Mouse (Mus musculus) C2C12 (cell line): Measurements from ENCODE around the gene Pced1b. TPM values are rescaled to one million over a fixed set of nuclear protein-coding genes. Genes with fewer than 3 reads are reported as not detected.

Experiments
- H3K27me3 ChIP-seq: one replicate; pipeline ENCODE4 v1.6.1; 2011; ENCODE audit not compliant: control insufficient read depth, insufficient read depth, insufficient read length
- H3K36me3 ChIP-seq: one replicate; pipeline ENCODE4 v1.6.1; 2011; ENCODE audit not compliant: control insufficient read depth, insufficient read depth
- H3K4me3 ChIP-seq: one replicate; pipeline ENCODE4 v1.5.1; 2011; ENCODE audit warnings: mild to moderate bottlenecking, control low read depth; ENCODE audit not compliant: poor library complexity, insufficient read depth, severe bottlenecking
- H3K79me2 ChIP-seq: one replicate; pipeline ENCODE4 v1.6.1; 2011; ENCODE audit not compliant: control insufficient read depth, insufficient read depth
- H3K79me3 ChIP-seq: one replicate; pipeline ENCODE4 v1.6.1; 2011; ENCODE audit warnings: low read depth, control low read depth
- H3ac ChIP-seq: one replicate; pipeline ENCODE3; 2011; ENCODE audit warnings: low read depth; ENCODE audit not compliant: control insufficient read depth, insufficient read length
- CEBPB ChIP-seq: IDR thresholded peaks from one replicate; pipeline ENCODE4 v1.6.1; 2011; ENCODE audit warnings: low read depth, mild to moderate bottlenecking, control low read depth, moderate library complexity
- CTCF ChIP-seq: IDR thresholded peaks from one replicate; pipeline ENCODE4 v1.5.1; 2011; ENCODE audit not compliant: control insufficient read depth, insufficient read depth, insufficient read length
- FOSL1 ChIP-seq: IDR thresholded peaks from one replicate; pipeline ENCODE4 v1.8.0; 2011; ENCODE audit warnings: mild to moderate bottlenecking, low read length; ENCODE audit not compliant: poor library complexity, insufficient read depth, severe bottlenecking
- MAX ChIP-seq: IDR thresholded peaks from one replicate; pipeline ENCODE4 v1.6.1; 2011; ENCODE audit warnings: mild to moderate bottlenecking, control low read depth
- MYOD1 ChIP-seq: IDR thresholded peaks from one replicate; pipeline ENCODE4 v1.6.1; 2011; ENCODE audit warnings: low read depth; ENCODE audit not compliant: control insufficient read depth, insufficient read length
- MYOG ChIP-seq: IDR thresholded peaks from one replicate; pipeline ENCODE4 v1.6.1; 2011; ENCODE audit not compliant: control insufficient read depth, insufficient read length; ENCODE audit errors: extremely low read depth
- USF1 ChIP-seq: IDR thresholded peaks from one replicate; pipeline ENCODE4 v1.6.1; 2011; ENCODE audit warnings: low read depth, mild to moderate bottlenecking, control low read depth, moderate library complexity
- polyA plus RNA-seq: library from polyadenylated mRNA; unstranded; fragments of >200 nt; fragmentation: generic; extraction: Trizol; gene quantifications from one replicate; pipeline ENCODE4 v1.2.1, GENCODE M21; 2012; ENCODE audit warnings: missing spikeins

Pced1b gene
- polyA plus RNA-seq, 1 experiment = 0.32 TPM

- H3ac ChIP-seq = no peak overlapping the region
- H3K4me3 ChIP-seq = no peak overlapping the region
- H3K27me3 ChIP-seq = no peaks in the 10 kb centered on the region
- TF ChIP-seq MYOG = no peak
- peak; percentile 98 for TF ChIP-seq MAX
- TF ChIP-seq FOSL1 = peak; percentile 98
- peak; percentile 99 for TF ChIP-seq MYOD1
- TF ChIP-seq USF1 = peak; percentile 94
- TF ChIP-seq CTCF = no peak
- TF ChIP-seq CEBPB = no peak
- no peaks in the 10 kb centered on the region for H3K79me2 ChIP-seq
- H3K79me3 ChIP-seq = no peaks in the 10 kb centered on the region
- H3K36me3 ChIP-seq = no peaks in the 10 kb centered on the region
Observed at GRCm38 (mm10) chr15:97315422-97315757, 68.5 kb downstream of the Pced1b start.

GRCm38 (mm10) chr15:97318365-97319001 lies 71.6 kb downstream of the Pced1b start:
- Histone ChIP-seq H3K4me3 (no peak overlapping the region), H3ac (no peak overlapping the region), H3K79me2 (no peaks in the 10 kb centered on the region), H3K27me3 (no peaks in the 10 kb centered on the region), H3K36me3 (no peaks in the 10 kb centered on the region), H3K79me3 (no peaks in the 10 kb centered on the region)
- TF ChIP-seq USF1 (no peak), MYOG (no peak), CEBPB (no peak), FOSL1 (no peak), CTCF (no peak), MYOD1 (no peak), MAX (no peak)

GRCm38 (mm10) chr15:97322821-97323220 lies 75.9 kb downstream of the Pced1b start:
- Histone ChIP-seq H3K4me3 (no peak overlapping the region), H3K27me3 (no peaks in the 10 kb centered on the region), H3K79me2 (no peaks in the 10 kb centered on the region), H3K36me3 (no peaks in the 10 kb centered on the region), H3ac (no peak overlapping the region), H3K79me3 (no peaks in the 10 kb centered on the region)
- TF ChIP-seq CTCF (no peak), MAX (no peak), FOSL1 (no peak), CEBPB (no peak), MYOG (no peak), MYOD1 (no peak), USF1 (no peak)

- no peak overlapping the region for H3ac ChIP-seq
- TF ChIP-seq USF1 (no peak), MYOG (no peak), MAX (no peak), MYOD1 (no peak), FOSL1 (no peak), CEBPB (no peak), CTCF (no peak)
- H3K27me3 ChIP-seq = no peaks in the 10 kb centered on the region
- no peaks in the 10 kb centered on the region for H3K36me3 ChIP-seq
- no peaks in the 10 kb centered on the region for H3K79me2 ChIP-seq
- no peaks in the 10 kb centered on the region for H3K79me3 ChIP-seq
- H3K4me3 ChIP-seq = no peak overlapping the region
Observed at GRCm38 (mm10) chr15:97323466-97323865, 76.6 kb downstream of the Pced1b start.

GRCm38 (mm10) chr15:97324311-97324710 lies 77.4 kb downstream of the Pced1b start:
- no peaks in the 10 kb centered on the region for H3K27me3 ChIP-seq
- H3K79me3 ChIP-seq = no peaks in the 10 kb centered on the region
- H3K79me2 ChIP-seq = no peaks in the 10 kb centered on the region
- no peak for TF ChIP-seq CTCF
- TF ChIP-seq CEBPB = no peak
- no peak for TF ChIP-seq USF1
- no peak for TF ChIP-seq MYOG
- TF ChIP-seq MYOD1 = no peak
- no peak for TF ChIP-seq MAX
- TF ChIP-seq FOSL1 = no peak
- no peak overlapping the region for H3K4me3 ChIP-seq
- H3K36me3 ChIP-seq = no peaks in the 10 kb centered on the region
- H3ac ChIP-seq = no peak overlapping the region

GRCm38 (mm10) chr15:97327500-97328081 lies 80.7 kb downstream of the Pced1b start:
- no peak for TF ChIP-seq USF1
- TF ChIP-seq CTCF = no peak
- no peak for TF ChIP-seq MYOG
- TF ChIP-seq MAX = no peak
- TF ChIP-seq MYOD1 = no peak
- TF ChIP-seq CEBPB = no peak
- TF ChIP-seq FOSL1 = no peak
- H3K79me2 ChIP-seq = no peaks in the 10 kb centered on the region
- no peaks in the 10 kb centered on the region for H3K27me3 ChIP-seq
- H3K4me3 ChIP-seq = no peak overlapping the region
- H3K36me3 ChIP-seq = no peaks in the 10 kb centered on the region
- no peaks in the 10 kb centered on the region for H3K79me3 ChIP-seq
- H3ac ChIP-seq = no peak overlapping the region
